Mouse (Mus musculus) T-helper 1 cell (primary cell): Measurements from ENCODE around the gene Ndrg3.
"Not testable (repeated sequence)": the region's sequence is repeated elsewhere in the genome, so short reads cannot be mapped to it uniquely, and the experiment has no call there.

Experiments used
- in situ Hi-C: fragments of 300-600 bp; cut with MboI, MseI; formaldehyde crosslinking; loops from one replicate; pipeline ENCODE4 v1.15.1; 2025; ENCODE audit warnings: high pct_unique_total_duplicates

Gene Ndrg3

GRCm38 (mm10) chr2:156998263-156998662 lies 6.4 kb upstream of the Ndrg3 start:
- in situ Hi-C loops = loop anchor here (5.0 kb wide), 1 partner anchor 811 kb away; no protein-coding TSS in a partner anchor

GRCm38 (mm10) chr2:156996576-156996975 lies 4.7 kb upstream of the Ndrg3 start:
- in situ Hi-C loops = loop anchor here (5.0 kb wide), 1 partner anchor 809 kb away; no protein-coding TSS in a partner anchor

- in situ Hi-C loops = no loop called here
These were observed 977 bp downstream of the Ndrg3 start for GRCm38 (mm10) chr2:156990727-156991431.

GRCm38 (mm10) chr2:156987316-156987715 lies 4.5 kb downstream of the Ndrg3 start:
- in situ Hi-C loops = no loop called here

- in situ Hi-C loops = no loop called here
These were observed 9.0 kb downstream of the Ndrg3 start for GRCm38 (mm10) chr2:156982864-156983263.

GRCm38 (mm10) chr2:156981291-156981690 lies 10.6 kb downstream of the Ndrg3 start:
- in situ Hi-C loops = no loop called here

- in situ Hi-C loops = no loop called here
These were observed 11.8 kb downstream of the Ndrg3 start for GRCm38 (mm10) chr2:156980059-156980458.

- in situ Hi-C loops = no loop called here
These were observed 15.1 kb downstream of the Ndrg3 start for GRCm38 (mm10) chr2:156976711-156977110.

GRCm38 (mm10) chr2:156974967-156975366 lies 16.9 kb downstream of the Ndrg3 start:
- in situ Hi-C loops = no loop called here

- in situ Hi-C loops = no loop called here
These were observed 18.3 kb downstream of the Ndrg3 start for GRCm38 (mm10) chr2:156973316-156974100.

- in situ Hi-C loops = no loop called here
These were observed 21.6 kb downstream of the Ndrg3 start for GRCm38 (mm10) chr2:156970253-156970652.

GRCm38 (mm10) chr2:156968501-156968900 lies 23.4 kb downstream of the Ndrg3 start:
- in situ Hi-C loops = no loop called here

- in situ Hi-C loops = no loop called here
These were observed 24.5 kb downstream of the Ndrg3 start for GRCm38 (mm10) chr2:156967388-156967787.

GRCm38 (mm10) chr2:156963891-156964290 lies 28.0 kb downstream of the Ndrg3 start:
- in situ Hi-C loops = no loop called here

GRCm38 (mm10) chr2:156958496-156959252 lies 33.2 kb downstream of the Ndrg3 start:
- in situ Hi-C loops = no loop called here

- in situ Hi-C loops = no loop called here
These were observed 34.8 kb downstream of the Ndrg3 start for GRCm38 (mm10) chr2:156957035-156957434.

- in situ Hi-C loops = no loop called here
These were observed 35.5 kb downstream of the Ndrg3 start for GRCm38 (mm10) chr2:156956306-156956705.

- in situ Hi-C loops = no loop called here
These were observed 37.4 kb downstream of the Ndrg3 start for GRCm38 (mm10) chr2:156954463-156954862.

- in situ Hi-C loops = no loop called here
These were observed 40.4 kb downstream of the Ndrg3 start for GRCm38 (mm10) chr2:156951301-156952094.

- in situ Hi-C loops = no loop called here
These were observed 41.0 kb downstream of the Ndrg3 start for GRCm38 (mm10) chr2:156950816-156951215.

GRCm38 (mm10) chr2:156941523-156941922 lies 50.3 kb downstream of the Ndrg3 start:
- in situ Hi-C loops = not testable (repeated sequence)
